Mouse (Mus musculus): Measurements from ENCODE around the gene Qk. TPM values are rescaled to one million over a fixed set of nuclear protein-coding genes. Genes with fewer than 3 reads are reported as not detected.

Qk gene
- polyA plus RNA-seq, 1 experiment = 25.4 TPM

GRCm38 (mm10) chr17:10310046-10310445 lies 9.6 kb downstream of the Qk start:
- Histone ChIP-seq H3K4me1 (ENCODE audit: control insufficient read depth, insufficient read depth, low read length) (peaks cover 1% of the 10 kb centered on the region; the same call in 1 of the 2 replicates), H3K4me3 (replicated peaks; ENCODE audit: control insufficient read depth, low read depth, low read length) (no peak overlapping the region), H3K27ac (ENCODE audit: control insufficient read depth, insufficient read depth, low read depth, low read length, poor library complexity) (no peak overlapping the region)
- WGBS = 74% methylated on average over 1 of the region's 1 CpGs
- TF ChIP-seq CTCF (IDR thresholded peaks at IDR 0.05; ENCODE audit: control insufficient read depth, insufficient read depth, low read length) = no peak
- no peak for TF ChIP-seq POLR2A (IDR thresholded peaks at IDR 0.05; ENCODE audit: borderline replicate concordance, control insufficient read depth, low read depth, low read length)

GRCm38 (mm10) chr17:10309135-10309623 lies 10.5 kb downstream of the Qk start:
- Histone ChIP-seq H3K4me1 (ENCODE audit: control insufficient read depth, insufficient read depth, low read length) (peaks cover 1% of the 10 kb centered on the region; the same call in 1 of the 2 replicates), H3K4me3 (replicated peaks; ENCODE audit: control insufficient read depth, low read depth, low read length) (no peak overlapping the region), H3K27ac (ENCODE audit: control insufficient read depth, insufficient read depth, low read depth, low read length, poor library complexity) (no peak overlapping the region)
- TF ChIP-seq CTCF (IDR thresholded peaks at IDR 0.05; ENCODE audit: control insufficient read depth, insufficient read depth, low read length) (no peak), POLR2A (IDR thresholded peaks at IDR 0.05; ENCODE audit: borderline replicate concordance, control insufficient read depth, low read depth, low read length) (no peak)
- WGBS = 61% methylated on average over 4 of the region's 4 CpGs

GRCm38 (mm10) chr17:10306424-10306823 lies 13.2 kb downstream of the Qk start:
- H3K4me3 ChIP-seq (replicated peaks; ENCODE audit: control insufficient read depth, low read depth, low read length) = no peak overlapping the region
- 42% methylated on average over 2 of the region's 2 CpGs for WGBS
- no peak overlapping the region for H3K27ac ChIP-seq (ENCODE audit: control insufficient read depth, insufficient read depth, low read depth, low read length, poor library complexity)
- no peaks in the 10 kb centered on the region; the same call in 1 of the 2 replicates for H3K4me1 ChIP-seq (ENCODE audit: control insufficient read depth, insufficient read depth, low read length)
- TF ChIP-seq CTCF (IDR thresholded peaks at IDR 0.05; ENCODE audit: control insufficient read depth, insufficient read depth, low read length) = no peak
- TF ChIP-seq POLR2A (IDR thresholded peaks at IDR 0.05; ENCODE audit: borderline replicate concordance, control insufficient read depth, low read depth, low read length) = no peak

GRCm38 (mm10) chr17:10304001-10304400 lies 15.7 kb downstream of the Qk start:
- no peak for TF ChIP-seq CTCF (IDR thresholded peaks at IDR 0.05; ENCODE audit: control insufficient read depth, insufficient read depth, low read length)
- H3K27ac ChIP-seq (ENCODE audit: control insufficient read depth, insufficient read depth, low read depth, low read length, poor library complexity) = no peak overlapping the region
- H3K4me1 ChIP-seq (ENCODE audit: control insufficient read depth, insufficient read depth, low read length) = no peaks in the 10 kb centered on the region; the same call in 1 of the 2 replicates
- no peak overlapping the region for H3K4me3 ChIP-seq (replicated peaks; ENCODE audit: control insufficient read depth, low read depth, low read length)

GRCm38 (mm10) chr17:10300968-10301795 lies 18.5 kb downstream of the Qk start:
- TF ChIP-seq POLR2A (IDR thresholded peaks at IDR 0.05; ENCODE audit: borderline replicate concordance, control insufficient read depth, low read depth, low read length) (no peak), CTCF (IDR thresholded peaks at IDR 0.05; ENCODE audit: control insufficient read depth, insufficient read depth, low read length) (no peak)
- Histone ChIP-seq H3K4me1 (ENCODE audit: control insufficient read depth, insufficient read depth, low read length) (no peaks in the 10 kb centered on the region; the same call in 1 of the 2 replicates), H3K4me3 (replicated peaks; ENCODE audit: control insufficient read depth, low read depth, low read length) (no peak overlapping the region), H3K27ac (ENCODE audit: control insufficient read depth, insufficient read depth, low read depth, low read length, poor library complexity) (no peak overlapping the region)
- WGBS = 12% methylated on average over 4 of the region's 4 CpGs

- no peak for TF ChIP-seq CTCF (IDR thresholded peaks at IDR 0.05; ENCODE audit: control insufficient read depth, insufficient read depth, low read length)
- no peak overlapping the region for H3K4me3 ChIP-seq (replicated peaks; ENCODE audit: control insufficient read depth, low read depth, low read length)
- 86% methylated on average over 1 of the region's 1 CpGs for WGBS
- H3K4me1 ChIP-seq (ENCODE audit: control insufficient read depth, insufficient read depth, low read length) = no peaks in the 10 kb centered on the region; the same call in 1 of the 2 replicates
- H3K27ac ChIP-seq (ENCODE audit: control insufficient read depth, insufficient read depth, low read depth, low read length, poor library complexity) = no peak overlapping the region
These were observed 20.3 kb downstream of the Qk start for GRCm38 (mm10) chr17:10299396-10299795.

- WGBS = 19% methylated on average over 2 of the region's 2 CpGs
- TF ChIP-seq POLR2A (IDR thresholded peaks at IDR 0.05; ENCODE audit: borderline replicate concordance, control insufficient read depth, low read depth, low read length) (no peak), CTCF (IDR thresholded peaks at IDR 0.05; ENCODE audit: control insufficient read depth, insufficient read depth, low read length) (no peak)
- H3K4me1 ChIP-seq (ENCODE audit: control insufficient read depth, insufficient read depth, low read length) = no peaks in the 10 kb centered on the region; the same call in 1 of the 2 replicates
- H3K27ac ChIP-seq (ENCODE audit: control insufficient read depth, insufficient read depth, low read depth, low read length, poor library complexity) = no peak overlapping the region
- H3K4me3 ChIP-seq (replicated peaks; ENCODE audit: control insufficient read depth, low read depth, low read length) = no peak overlapping the region
These were observed 27.1 kb downstream of the Qk start for GRCm38 (mm10) chr17:10292520-10292919.

GRCm38 (mm10) chr17:10284772-10285171 lies 34.9 kb downstream of the Qk start:
- Histone ChIP-seq H3K4me3 (replicated peaks; ENCODE audit: control insufficient read depth, low read depth, low read length) (no peak overlapping the region), H3K4me1 (ENCODE audit: control insufficient read depth, insufficient read depth, low read length) (no peaks in the 10 kb centered on the region), H3K27ac (ENCODE audit: control insufficient read depth, insufficient read depth, low read depth, low read length, poor library complexity) (no peak overlapping the region)
- no peak for TF ChIP-seq CTCF (IDR thresholded peaks at IDR 0.05; ENCODE audit: control insufficient read depth, insufficient read depth, low read length)
- 92% methylated on average over 2 of the region's 2 CpGs for WGBS
